In the genomic region with DNA sequence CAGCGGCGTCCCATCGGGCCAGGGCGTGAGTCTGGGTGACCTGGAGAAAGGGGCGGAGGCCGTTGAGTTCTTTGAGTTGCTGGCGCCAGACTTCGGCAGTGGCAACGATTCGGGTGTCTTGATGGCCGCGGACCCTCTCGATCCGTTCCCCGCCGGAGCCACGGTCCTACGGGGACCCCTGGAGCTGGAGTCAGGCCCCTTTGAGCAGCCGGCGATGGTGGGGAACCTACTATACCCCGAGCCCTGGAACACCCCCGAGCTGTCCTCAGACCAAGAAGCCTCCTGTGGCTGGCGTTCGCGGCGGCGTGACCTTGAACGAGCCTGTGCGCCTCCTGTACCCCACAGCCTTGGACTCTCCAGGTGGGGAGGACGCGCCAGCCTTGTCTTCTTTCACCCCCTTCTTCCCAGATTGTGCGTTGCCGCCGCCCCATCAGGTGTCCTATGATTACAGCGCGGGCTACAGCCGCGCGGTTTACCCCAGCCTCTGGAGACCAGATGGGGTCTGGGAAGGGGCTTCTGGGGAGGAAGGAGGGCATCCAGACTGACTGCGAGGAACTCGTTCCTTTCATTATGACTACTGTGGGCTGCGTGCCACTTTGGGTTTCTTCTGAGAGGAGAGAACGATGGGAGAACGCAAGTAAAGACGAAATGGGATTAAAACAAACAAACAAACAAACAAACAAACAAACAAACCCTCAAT, we compare ENCODE assay signal across 8 mouse cellular contexts. TPM values are rescaled to one million over a fixed set of nuclear protein-coding genes. Genes with fewer than 3 reads are reported as not detected.
DNase-seq lines count a peak whose midpoint lies in the region; ATAC-seq and TF ChIP-seq lines count a peak whose summit lies in the region.

No protein-coding gene starts in this region.

- peak; percentile 42 for ATAC-seq in intestine, embryonic 16.5 days
- ATAC-seq in neural tube, embryonic 11.5 days (ENCODE audit: insufficient read depth, low FRiP score, low TSS enrichment): peak; percentile 16; the same call in 1 of the 2 replicates
- no peak for ATAC-seq in erythroblast, adult 5-6 weeks (replicated peaks; ENCODE audit: low FRiP score, poor library complexity, severe bottlenecking)

- peaks cover 6% of the 10 kb centered on the region for H3K27me3 ChIP-seq in kidney, adult 2 months (replicated peaks; ENCODE audit: control insufficient read depth, insufficient read depth, low read length)
- H3K27me3 ChIP-seq in forebrain, embryonic 10.5 days (ENCODE audit: poor library complexity, severe bottlenecking): peaks cover 45% of the 10 kb centered on the region
- H3K27me3 ChIP-seq in intestine, embryonic 16.5 days (replicated peaks; ENCODE audit: control insufficient read depth, insufficient read depth, low read length): peaks cover 10% of the 10 kb centered on the region
- H3K27me3 ChIP-seq in neural tube, embryonic 11.5 days (ENCODE audit: control insufficient read depth, insufficient read depth, low read length): no peaks in the 10 kb centered on the region

- H3K4me1 ChIP-seq in kidney, adult 2 months (ENCODE audit: control insufficient read depth, insufficient read depth, low read length): no peaks in the 10 kb centered on the region
- peaks cover 75% of the 10 kb centered on the region for H3K4me1 ChIP-seq in forebrain, embryonic 10.5 days
- H3K4me1 ChIP-seq in intestine, embryonic 16.5 days (ENCODE audit: control insufficient read depth, insufficient read depth, low read length): 0 out of 2 replicates have a peak, but pooled peaks cover 3% of the 10 kb centered on the region
- H3K4me1 ChIP-seq in neural tube, embryonic 11.5 days (ENCODE audit: control insufficient read depth, insufficient read depth, low read length): peaks cover 4% of the 10 kb centered on the region; the same call in 1 of the 2 replicates

- H3K9me3 ChIP-seq in forebrain, embryonic 10.5 days: no peaks in the 10 kb centered on the region
- H3K9me3 ChIP-seq in intestine, embryonic 16.5 days (ENCODE audit: control insufficient read depth, low read length): no peaks in the 10 kb centered on the region
- H3K9me3 ChIP-seq in neural tube, embryonic 11.5 days (ENCODE audit: control insufficient read depth, low read length): no peaks in the 10 kb centered on the region

- no peak overlapping the region for H3K27ac ChIP-seq in kidney, adult 2 months (ENCODE audit: insufficient read depth, low read depth, low read length)
- H3K27ac ChIP-seq in forebrain, embryonic 10.5 days: peak overlapping the region; percentile 95
- no peak overlapping the region for H3K27ac ChIP-seq in intestine, embryonic 16.5 days (ENCODE audit: low read length)
- peak overlapping the region; percentile 78 for H3K27ac ChIP-seq in neural tube, embryonic 11.5 days (ENCODE audit: low read depth, low read length)

- H3K4me2 ChIP-seq in intestine, embryonic 16.5 days (ENCODE audit: low read depth, low read length): peak overlapping the region; percentile 93
- H3K4me2 ChIP-seq in neural tube, embryonic 11.5 days (ENCODE audit: low read depth): peak overlapping the region; percentile 71

- no peaks in the 10 kb centered on the region for H3K36me3 ChIP-seq in kidney, adult 2 months (ENCODE audit: control insufficient read depth, insufficient read depth, low read length)
- H3K36me3 ChIP-seq in forebrain, embryonic 10.5 days (replicated peaks): peaks cover 13% of the 10 kb centered on the region
- no peaks in the 10 kb centered on the region for H3K36me3 ChIP-seq in intestine, embryonic 16.5 days (ENCODE audit: control insufficient read depth, insufficient read depth, low read length)
- no peaks in the 10 kb centered on the region for H3K36me3 ChIP-seq in neural tube, embryonic 11.5 days (ENCODE audit: control insufficient read depth, insufficient read depth, low read length)

- peak overlapping the region; percentile 63 for H3K9ac ChIP-seq in intestine, embryonic 16.5 days (ENCODE audit: low read depth, low read length)
- H3K9ac ChIP-seq in neural tube, embryonic 11.5 days (ENCODE audit: low read length): peak overlapping the region; percentile 88

- DNase-seq in kidney, adult 2 months: no peak
- DNase-seq in kidney, adult 8-10 months: no peak
- peak; percentile 64 for DNase-seq in R1 (ENCODE audit: low read depth, low spot score)
- peak; percentile 41 for DNase-seq in forebrain, embryonic 10.5 days (ENCODE audit: extremely low spot score, low spot score)
- DNase-seq in neural tube, embryonic 11.5 days (ENCODE audit: low spot score): peak; percentile 59
- DNase-seq in frontal cortex, adult 2 months (ENCODE audit: extremely low spot score in 1 of 2, low spot score in 1 of 2): no peak

- H3K4me3 ChIP-seq in kidney, adult 2 months (ENCODE audit: insufficient read depth, low read depth, low read length): peak overlapping the region; percentile 34; the same call in 1 of the 2 replicates
- H3K4me3 ChIP-seq in forebrain, embryonic 10.5 days: peak overlapping the region; percentile 87
- H3K4me3 ChIP-seq in intestine, embryonic 16.5 days (ENCODE audit: low read length): peak overlapping the region; percentile 62
- peak overlapping the region; percentile 89 for H3K4me3 ChIP-seq in neural tube, embryonic 11.5 days (ENCODE audit: low read depth, low read length)

- no peak for TF ChIP-seq POLR2A in kidney, adult 2 months (IDR thresholded peaks at IDR 0.05; ENCODE audit: low read depth, low read length)

- 2% methylated on average over 45 of the region's 45 CpGs for WGBS in kidney, adult 2 months
- under 1% methylated on average over 45 of the region's 45 CpGs for WGBS in forebrain, embryonic 10.5 days
- WGBS in intestine, embryonic 16.5 days: under 1% methylated on average over 45 of the region's 45 CpGs
- WGBS in neural tube, embryonic 11.5 days: under 1% methylated on average over 44 of the region's 45 CpGs

- no peak for TF ChIP-seq CTCF in kidney, adult 2 months (conservative IDR thresholded peaks at IDR 0.05; ENCODE audit: insufficient read depth, insufficient read length, low read depth, low read length)

RNA-seq across cellular contexts. Expression of gene Fam181b, which starts 1.2 kb away (rescaled TPM):
- 0.63 and 1.4 TPM in 2 replicates for polyA plus RNA-seq in kidney, adult 2 months (2012; rRNA removed)
- polyA plus RNA-seq in forebrain, embryonic 10.5 days (2016; fragmentation: Nextera tagmentation; extraction: Ambion mirVana): 33.3 and 34.6 TPM in 2 replicates
- polyA plus RNA-seq in intestine, embryonic 16.5 days (2015; fragmentation: Nextera tagmentation; extraction: Ambion mirVana): 2.0 and 2.2 TPM in 2 replicates
- 56.0 and 62.8 TPM in 2 replicates for polyA plus RNA-seq in neural tube, embryonic 11.5 days (2014; fragmentation: Nextera tagmentation; extraction: Ambion mirVana)
- not detected in 2 replicates for total RNA-seq in erythroblast, adult 5-6 weeks (2015; ENCODE audit: low replicate concordance)
- total RNA-seq in erythroblast, adult 5-6 weeks (2017; ENCODE audit: low replicate concordance): not detected in 2 replicates
- 35.4 and 37.3 TPM in 2 replicates for polyA plus RNA-seq in frontal cortex, adult 2 months (2012; rRNA removed)

Comparison
In these comparisons a context has a peak if more than half of its experiments do, and no peak if none do; other contexts are left out.
1. DNase-seq: peak in R1 (single experiment), forebrain, embryonic 10.5 days (single experiment) and neural tube, embryonic 11.5 days (single experiment); none in kidney, adult 2 months (single experiment), kidney, adult 8-10 months (0 of 2) and frontal cortex, adult 2 months (0 of 2).
2. H3K27ac ChIP-seq: peak in forebrain, embryonic 10.5 days (single experiment) and neural tube, embryonic 11.5 days (single experiment); none in kidney, adult 2 months (single experiment) and intestine, embryonic 16.5 days (single experiment).
3. H3K4me3 ChIP-seq: peak in every context shown above with its lines; median percentile 89 in neural tube, embryonic 11.5 days; 87 in forebrain, embryonic 10.5 days; 62 in intestine, embryonic 16.5 days; 34 in kidney, adult 2 months.
4. RNA of gene Fam181b, which starts 1.2 kb away (polyA plus RNA-seq): 56.0 to 62.8 TPM in neural tube, embryonic 11.5 days, 35.4 to 37.3 TPM in frontal cortex, adult 2 months and 33.3 to 34.6 TPM in forebrain, embryonic 10.5 days; 2.0 to 2.2 TPM in intestine, embryonic 16.5 days and 0.63 to 1.4 TPM in kidney, adult 2 months; every median in the first group is over 10 times any median in the second.